8 mouse cellular contexts compared by ENCODE assay signal in genomic region chr1:142742307-142742706, GRCm38 (mm10).
A peak's percentile ranks its signal among the peaks of the same experiment; 100 is the strongest.
DNase-seq lines count a peak whose midpoint lies in the region; ATAC-seq and TF ChIP-seq lines count a peak whose summit lies in the region.

No protein-coding gene starts in this region.

- no peak overlapping the region for H3K4me2 ChIP-seq in heart, embryonic 12.5 days
- no peak overlapping the region for H3K4me2 ChIP-seq in hindbrain, postnatal 0 days (ENCODE audit: low read depth, low read length)
- no peak overlapping the region for H3K4me2 ChIP-seq in limb, embryonic 11.5 days (ENCODE audit: low read depth, severe bottlenecking)
- no peak overlapping the region for H3K4me2 ChIP-seq in neural tube, embryonic 11.5 days (ENCODE audit: low read depth)

- ATAC-seq in heart, embryonic 12.5 days (ENCODE audit: insufficient number of reproducible peaks, low FRiP score), result 0 out of 2 replicates have a peak, but pooled peaks have one; percentile 15
- ATAC-seq in hindbrain, postnatal 0 days, result 0 out of 2 replicates have a peak, but pooled peaks have one; percentile 53
- ATAC-seq in limb, embryonic 11.5 days (ENCODE audit: insufficient number of reproducible peaks, low FRiP score, low TSS enrichment, low read depth), result peak; percentile 86
- peak; percentile 80; the same call in 1 of the 2 replicates for ATAC-seq in neural tube, embryonic 11.5 days (ENCODE audit: insufficient read depth, low FRiP score, low TSS enrichment)

- H3K27ac ChIP-seq in heart, embryonic 12.5 days (ENCODE audit: poor library complexity, severe bottlenecking), result no peak overlapping the region
- H3K27ac ChIP-seq in hindbrain, postnatal 0 days, result no peak overlapping the region
- no peak overlapping the region for H3K27ac ChIP-seq in limb, embryonic 11.5 days (replicated peaks; ENCODE audit: low read depth, low read length)
- no peak overlapping the region for H3K27ac ChIP-seq in neural tube, embryonic 11.5 days (ENCODE audit: low read depth, low read length)

- no peaks in the 10 kb centered on the region for H3K27me3 ChIP-seq in heart, embryonic 12.5 days (replicated peaks)
- H3K27me3 ChIP-seq in E14TG2a.4 (ENCODE audit: insufficient read depth, low read length), result no peaks in the 10 kb centered on the region
- H3K27me3 ChIP-seq in hindbrain, postnatal 0 days (ENCODE audit: insufficient read depth, low read length), result no peaks in the 10 kb centered on the region
- no peaks in the 10 kb centered on the region for H3K27me3 ChIP-seq in limb, embryonic 11.5 days (ENCODE audit: control insufficient read depth, insufficient read depth, low read length)
- H3K27me3 ChIP-seq in neural tube, embryonic 11.5 days (ENCODE audit: control insufficient read depth, insufficient read depth, low read length), result no peaks in the 10 kb centered on the region

- H3K4me3 ChIP-seq in heart, embryonic 12.5 days, result no peak overlapping the region
- H3K4me3 ChIP-seq in E14TG2a.4 (replicated peaks; ENCODE audit: low read length), result no peak overlapping the region
- no peak overlapping the region for H3K4me3 ChIP-seq in hindbrain, postnatal 0 days (ENCODE audit: low read length)
- H3K4me3 ChIP-seq in limb, embryonic 11.5 days (ENCODE audit: low read depth, low read length), result no peak overlapping the region
- H3K4me3 ChIP-seq in neural tube, embryonic 11.5 days (ENCODE audit: low read depth, low read length), result no peak overlapping the region

- no peaks in the 10 kb centered on the region for H3K4me1 ChIP-seq in heart, embryonic 12.5 days (replicated peaks)
- no peaks in the 10 kb centered on the region for H3K4me1 ChIP-seq in E14TG2a.4 (replicated peaks; ENCODE audit: low read depth, low read length)
- H3K4me1 ChIP-seq in hindbrain, postnatal 0 days (ENCODE audit: insufficient read depth, low read length), result no peaks in the 10 kb centered on the region
- H3K4me1 ChIP-seq in limb, embryonic 11.5 days (ENCODE audit: control insufficient read depth, insufficient read depth, low read length), result no peaks in the 10 kb centered on the region
- H3K4me1 ChIP-seq in neural tube, embryonic 11.5 days (ENCODE audit: control insufficient read depth, insufficient read depth, low read length), result no peaks in the 10 kb centered on the region

- 11% methylated on average over 2 of the region's 2 CpGs for WGBS in heart, embryonic 12.5 days
- WGBS in hindbrain, postnatal 0 days, result 12% methylated on average over 2 of the region's 2 CpGs
- WGBS in limb, embryonic 11.5 days, result 11% methylated on average over 2 of the region's 2 CpGs
- 16% methylated on average over 2 of the region's 2 CpGs for WGBS in neural tube, embryonic 11.5 days

- H3K36me3 ChIP-seq in heart, embryonic 12.5 days, result no peaks in the 10 kb centered on the region
- no peaks in the 10 kb centered on the region for H3K36me3 ChIP-seq in E14TG2a.4 (ENCODE audit: insufficient read depth, low read length)
- no peaks in the 10 kb centered on the region for H3K36me3 ChIP-seq in hindbrain, postnatal 0 days (ENCODE audit: insufficient read depth, low read length)
- no peaks in the 10 kb centered on the region for H3K36me3 ChIP-seq in limb, embryonic 11.5 days (ENCODE audit: control insufficient read depth, insufficient read depth, low read length)
- no peaks in the 10 kb centered on the region for H3K36me3 ChIP-seq in neural tube, embryonic 11.5 days (ENCODE audit: control insufficient read depth, insufficient read depth, low read length)

- no peaks in the 10 kb centered on the region for H3K9me3 ChIP-seq in heart, embryonic 12.5 days (replicated peaks)
- no peaks in the 10 kb centered on the region for H3K9me3 ChIP-seq in E14TG2a.4 (ENCODE audit: low read length)
- no peaks in the 10 kb centered on the region for H3K9me3 ChIP-seq in hindbrain, postnatal 0 days (ENCODE audit: low read length)
- no peaks in the 10 kb centered on the region for H3K9me3 ChIP-seq in limb, embryonic 11.5 days (ENCODE audit: control insufficient read depth, low read length)
- no peaks in the 10 kb centered on the region for H3K9me3 ChIP-seq in neural tube, embryonic 11.5 days (ENCODE audit: control insufficient read depth, low read length)

- no peak overlapping the region for H3K9ac ChIP-seq in heart, embryonic 12.5 days
- H3K9ac ChIP-seq in hindbrain, postnatal 0 days (replicated peaks; ENCODE audit: low read length), result no peak overlapping the region
- no peak overlapping the region for H3K9ac ChIP-seq in limb, embryonic 11.5 days (ENCODE audit: low read length)
- no peak overlapping the region for H3K9ac ChIP-seq in neural tube, embryonic 11.5 days (ENCODE audit: low read length)

- TF ChIP-seq CTCF in E14TG2a.4 (conservative IDR thresholded peaks at IDR 0.05; ENCODE audit: low read length), result peak; percentile 56
- peak; percentile 59 for TF ChIP-seq CTCF in hindbrain, postnatal 0 days (IDR thresholded peaks at IDR 0.05; ENCODE audit: low read depth)

- DNase-seq in heart, adult 8-10 months (ENCODE audit: low spot score), result no peak
- DNase-seq in c-Kit-positive CD71-negative TER-119-negative erythroid progenitor cells, embryonic 14.5 days (ENCODE audit: low read depth), result peak; percentile 25
- DNase-seq in hindbrain, postnatal 0 days (ENCODE audit: low spot score), result peak; percentile 48
- peak; percentile 73 for DNase-seq in limb, embryonic 11.5 days (ENCODE audit: low spot score)
- peak; percentile 62 for DNase-seq in neural tube, embryonic 11.5 days (ENCODE audit: low spot score)
- no peak for DNase-seq in spleen, adult 12 weeks (ENCODE audit: low spot score)

Comparison
In these comparisons a context has a peak if more than half of its experiments do, and no peak if none do; other contexts are left out.
1. ATAC-seq: peak in every context shown above with its lines; median percentile 86 in limb, embryonic 11.5 days; 80 in neural tube, embryonic 11.5 days; 53 in hindbrain, postnatal 0 days; 15 in heart, embryonic 12.5 days.
2. DNase-seq: peak in c-Kit-positive CD71-negative TER-119-negative erythroid progenitor cells, embryonic 14.5 days (single experiment), hindbrain, postnatal 0 days (single experiment), limb, embryonic 11.5 days (single experiment) and neural tube, embryonic 11.5 days (single experiment); none in heart, adult 8-10 months (single experiment) and spleen, adult 12 weeks (single experiment).